Mouse (Mus musculus) heart, embryonic 13.5 days (tissue): ENCODE measurements around the gene Fgfr2. TPM values are rescaled to one million over a fixed set of nuclear protein-coding genes. Genes with fewer than 3 reads are reported as not detected.

Source experiments
- ATAC-seq: fragments of 200-750 bp; cut with Nextera tagmentation; 2 replicates; pipeline ENCODE4 v1.8.0; 2017; ENCODE audit warnings: moderate TSS enrichment; ENCODE audit not compliant: insufficient number of reproducible peaks, low FRiP score, low TSS enrichment; ENCODE audit errors: extremely low read depth
- H3K27ac ChIP-seq: fragments of 300-500 bp; sonication (generic); replicated peaks from 2 replicates; pipeline ENCODE4 v1.5.1; 2015; ENCODE audit warnings: moderate library complexity, mild to moderate bottlenecking, inconsistent platforms
- H3K27me3 ChIP-seq: fragments of 300-500 bp; sonication (generic); replicated peaks from 2 replicates; pipeline ENCODE4 v1.6.1; 2015; ENCODE audit warnings: mild to moderate bottlenecking, inconsistent platforms
- H3K36me3 ChIP-seq: fragments of 300-500 bp; sonication (generic); 2 replicates; pipeline ENCODE4 v1.6.1; 2015; ENCODE audit warnings: mild to moderate bottlenecking, inconsistent platforms
- H3K4me1 ChIP-seq: fragments of 300-500 bp; sonication (generic); 2 replicates; pipeline ENCODE4 v1.6.1; 2015; ENCODE audit warnings: inconsistent platforms
- H3K4me2 ChIP-seq: fragments of 300-500 bp; sonication (generic); 2 replicates; pipeline ENCODE4 v1.6.1; 2015; ENCODE audit warnings: inconsistent platforms, mild to moderate bottlenecking, moderate library complexity
- H3K4me3 ChIP-seq: fragments of 300-500 bp; sonication (generic); 2 replicates; pipeline ENCODE4 v1.5.1; 2015; ENCODE audit warnings: moderate library complexity, mild to moderate bottlenecking, inconsistent platforms
- H3K9ac ChIP-seq: fragments of 300-500 bp; sonication (generic); 2 replicates; pipeline ENCODE4 v1.6.1; 2015; ENCODE audit warnings: inconsistent platforms, mild to moderate bottlenecking, moderate library complexity
- H3K9me3 ChIP-seq: fragments of 300-500 bp; sonication (generic); 2 replicates; pipeline ENCODE4 v1.6.1; 2016; ENCODE audit warnings: inconsistent platforms
- WGBS: fragments of 180-500 bp; shearing (Covaris S2); methylation state at CpG from one replicate; pipeline ENCODE4 v1.1.7; 2015; ENCODE audit warnings: mixed read lengths; 5-methylcytosine and 5-hydroxymethylcytosine counted together
- polyA plus RNA-seq: library from polyadenylated mRNA; unstranded; fragments of >200 nt; fragmentation: Nextera tagmentation; extraction: Ambion mirVana; gene quantifications from 2 replicates; pipeline ENCODE4 v1.2.1, GENCODE M21; 2015

Fgfr2 gene
- polyA plus RNA-seq, 1 experiment from 2014 or later: 22.5 TPM

GRCm38 (mm10) chr7:131322192-131322591 is 1801.0 kb downstream of the Fgfr2 start, which contains the start of gene Cuzd1:
TSS of gene Cuzd1 (minus strand) at chr7:131322292.
- ATAC-seq: no peak
- Histone ChIP-seq H3K4me3 (no peak within 1 kb of the TSS), H3K4me2 (no peak within 1 kb of the TSS), H3K27me3 (no peaks in the 10 kb centered on the region), H3K27ac (no peak within 1 kb of the TSS), H3K9me3 (no peaks in the 10 kb centered on the region), H3K36me3 (no peaks in the 10 kb centered on the region), H3K9ac (no peak within 1 kb of the TSS), H3K4me1 (peaks cover 7% of the 10 kb centered on the region)
- WGBS: 74% methylated on average over 2 of the region's 2 CpGs

GRCm38 (mm10) chr7:131318340-131318739 is 1804.8 kb downstream of the Fgfr2 start:
- no peaks in the 10 kb centered on the region for H3K9me3 ChIP-seq
- no peaks in the 10 kb centered on the region for H3K27me3 ChIP-seq
- no peak overlapping the region for H3K9ac ChIP-seq
- H3K4me2 ChIP-seq: peak overlapping the region; percentile 38; the same call in 1 of the 2 replicates
- 0 out of 2 replicates have a peak overlapping the region, but pooled peaks have one; percentile 59 for H3K27ac ChIP-seq
- ATAC-seq: no peak
- WGBS: 41% methylated on average over 5 of the region's 7 CpGs
- peaks cover 7% of the 10 kb centered on the region for H3K4me1 ChIP-seq
- H3K4me3 ChIP-seq: no peak overlapping the region
- H3K36me3 ChIP-seq: no peaks in the 10 kb centered on the region

- WGBS: 45% methylated on average over 12 of the region's 12 CpGs
- Histone ChIP-seq H3K4me2 (no peak overlapping the region), H3K36me3 (no peaks in the 10 kb centered on the region), H3K27me3 (no peaks in the 10 kb centered on the region), H3K4me3 (no peak overlapping the region), H3K27ac (no peak overlapping the region), H3K9me3 (no peaks in the 10 kb centered on the region), H3K4me1 (peaks cover 7% of the 10 kb centered on the region), H3K9ac (no peak overlapping the region)
- ATAC-seq: no peak
Measured at GRCm38 (mm10) chr7:131317587-131317986, 1805.6 kb downstream of the Fgfr2 start.

GRCm38 (mm10) chr7:131314493-131314892 is 1808.7 kb downstream of the Fgfr2 start:
- ATAC-seq: no peak
- WGBS: 73% methylated on average over 7 of the region's 7 CpGs
- H3K4me2 ChIP-seq: no peak overlapping the region

GRCm38 (mm10) chr7:131306733-131307132 is 1816.4 kb downstream of the Fgfr2 start:
- ATAC-seq: no peak
- 63% methylated on average over 5 of the region's 5 CpGs for WGBS
- H3K27me3 ChIP-seq: no peaks in the 10 kb centered on the region
- no peaks in the 10 kb centered on the region for H3K36me3 ChIP-seq
- H3K27ac ChIP-seq: no peak overlapping the region
- H3K4me3 ChIP-seq: no peak overlapping the region
- H3K9me3 ChIP-seq: no peaks in the 10 kb centered on the region
- H3K4me1 ChIP-seq: no peaks in the 10 kb centered on the region
- no peak overlapping the region for H3K9ac ChIP-seq
- H3K4me2 ChIP-seq: no peak overlapping the region

More at GRCm38 (mm10) chr7:131314493-131314892, 1808.7 kb downstream of the Fgfr2 start:
- no peaks in the 10 kb centered on the region for H3K9me3 ChIP-seq
- no peak overlapping the region for H3K4me3 ChIP-seq
- no peak overlapping the region for H3K9ac ChIP-seq
- no peaks in the 10 kb centered on the region for H3K36me3 ChIP-seq
- H3K4me1 ChIP-seq: peaks cover 7% of the 10 kb centered on the region
- H3K27ac ChIP-seq: no peak overlapping the region
- no peaks in the 10 kb centered on the region for H3K27me3 ChIP-seq

GRCm38 (mm10) chr7:131303340-131303739 is 1819.8 kb downstream of the Fgfr2 start:
- H3K9ac ChIP-seq: no peak overlapping the region
- no peaks in the 10 kb centered on the region for H3K4me1 ChIP-seq
- H3K9me3 ChIP-seq: no peaks in the 10 kb centered on the region
- no peaks in the 10 kb centered on the region for H3K36me3 ChIP-seq
- H3K27ac ChIP-seq: no peak overlapping the region
- H3K4me3 ChIP-seq: no peak overlapping the region
- WGBS: 73% methylated on average over 8 of the region's 8 CpGs
- no peak overlapping the region for H3K4me2 ChIP-seq
- ATAC-seq: no peak
- no peaks in the 10 kb centered on the region for H3K27me3 ChIP-seq

- H3K4me2 ChIP-seq: no peak overlapping the region
- H3K27ac ChIP-seq: no peak overlapping the region
- no peak for ATAC-seq
- no peak overlapping the region for H3K9ac ChIP-seq
- H3K36me3 ChIP-seq: no peaks in the 10 kb centered on the region
- H3K27me3 ChIP-seq: no peaks in the 10 kb centered on the region; the same call in 1 of the 2 replicates
- no peak overlapping the region for H3K4me3 ChIP-seq
- 65% methylated on average over 8 of the region's 8 CpGs for WGBS
- no peaks in the 10 kb centered on the region for H3K4me1 ChIP-seq
- no peaks in the 10 kb centered on the region for H3K9me3 ChIP-seq
Measured at GRCm38 (mm10) chr7:131297151-131297550, 1826.0 kb downstream of the Fgfr2 start.

- no peak for ATAC-seq
- WGBS: 66% methylated on average over 4 of the region's 4 CpGs
- H3K4me1 ChIP-seq: no peaks in the 10 kb centered on the region
Measured at GRCm38 (mm10) chr7:131265851-131266250, 1857.3 kb downstream of the Fgfr2 start.

GRCm38 (mm10) chr7:131264251-131264650 is 1858.9 kb downstream of the Fgfr2 start:
- no peak overlapping the region for H3K4me2 ChIP-seq
- H3K36me3 ChIP-seq: no peaks in the 10 kb centered on the region
- no peaks in the 10 kb centered on the region for H3K27me3 ChIP-seq
- no peak overlapping the region for H3K4me3 ChIP-seq
- no peak overlapping the region for H3K9ac ChIP-seq
- H3K4me1 ChIP-seq: no peaks in the 10 kb centered on the region
- WGBS: 76% methylated on average over 4 of the region's 4 CpGs
- no peaks in the 10 kb centered on the region for H3K9me3 ChIP-seq
- H3K27ac ChIP-seq: no peak overlapping the region
- ATAC-seq: no peak

More at GRCm38 (mm10) chr7:131265851-131266250, 1857.3 kb downstream of the Fgfr2 start:
- Histone ChIP-seq H3K9ac (no peak overlapping the region), H3K36me3 (no peaks in the 10 kb centered on the region), H3K4me2 (no peak overlapping the region), H3K4me3 (no peak overlapping the region), H3K9me3 (no peaks in the 10 kb centered on the region), H3K27ac (no peak overlapping the region), H3K27me3 (no peaks in the 10 kb centered on the region)

- no peaks in the 10 kb centered on the region for H3K36me3 ChIP-seq
- H3K9me3 ChIP-seq: no peaks in the 10 kb centered on the region
- H3K4me2 ChIP-seq: no peak overlapping the region
- no peaks in the 10 kb centered on the region for H3K4me1 ChIP-seq
- no peak overlapping the region for H3K27ac ChIP-seq
- ATAC-seq: no peak
- 67% methylated on average over 6 of the region's 6 CpGs for WGBS
- H3K9ac ChIP-seq: no peak overlapping the region
- no peak overlapping the region for H3K4me3 ChIP-seq
- no peaks in the 10 kb centered on the region for H3K27me3 ChIP-seq
Measured at GRCm38 (mm10) chr7:131260946-131261345, 1862.2 kb downstream of the Fgfr2 start.

GRCm38 (mm10) chr7:131257309-131257708 is 1865.8 kb downstream of the Fgfr2 start:
- Histone ChIP-seq H3K27me3 (no peaks in the 10 kb centered on the region), H3K4me2 (no peak overlapping the region), H3K36me3 (no peaks in the 10 kb centered on the region), H3K9ac (no peak overlapping the region; the same call in 1 of the 2 replicates), H3K9me3 (no peaks in the 10 kb centered on the region), H3K4me3 (no peak overlapping the region), H3K4me1 (no peaks in the 10 kb centered on the region), H3K27ac (no peak overlapping the region)
- ATAC-seq: no peak
- WGBS: 71% methylated on average over 1 of the region's 1 CpGs

GRCm38 (mm10) chr7:131256841-131257240 is 1866.3 kb downstream of the Fgfr2 start:
- H3K4me3 ChIP-seq: no peak overlapping the region
- H3K9me3 ChIP-seq: no peaks in the 10 kb centered on the region
- H3K27ac ChIP-seq: no peak overlapping the region
- no peaks in the 10 kb centered on the region for H3K27me3 ChIP-seq
- no peaks in the 10 kb centered on the region for H3K36me3 ChIP-seq
- H3K9ac ChIP-seq: no peak overlapping the region
- ATAC-seq: no peak
- H3K4me1 ChIP-seq: no peaks in the 10 kb centered on the region
- WGBS: 67% methylated on average over 5 of the region's 5 CpGs
- H3K4me2 ChIP-seq: no peak overlapping the region
